Mouse (Mus musculus) layer of hippocampus, postnatal 14 days (tissue): ENCODE results near the gene Tspan18. TPM values are rescaled to one million over a fixed set of nuclear protein-coding genes. Genes with fewer than 3 reads are reported as not detected.

ENCODE experiments used
- DNase-seq, 2 experiments: peaks; one replicate each; pipeline ENCODE4 v3.0.0; 2021 to 2022; ENCODE audit warnings: low spot score in 2 of 2, mixed read lengths in 1 of 2
- total RNA-seq, 2 experiments: library from RNA; stranded (reverse); gene quantifications; 2 replicates each; pipeline ENCODE4 v1.2.3; 2021

Gene Tspan18
- total RNA-seq, 2 experiments from 2014 or later = 46.6 to 52.3 TPM

DNA sequence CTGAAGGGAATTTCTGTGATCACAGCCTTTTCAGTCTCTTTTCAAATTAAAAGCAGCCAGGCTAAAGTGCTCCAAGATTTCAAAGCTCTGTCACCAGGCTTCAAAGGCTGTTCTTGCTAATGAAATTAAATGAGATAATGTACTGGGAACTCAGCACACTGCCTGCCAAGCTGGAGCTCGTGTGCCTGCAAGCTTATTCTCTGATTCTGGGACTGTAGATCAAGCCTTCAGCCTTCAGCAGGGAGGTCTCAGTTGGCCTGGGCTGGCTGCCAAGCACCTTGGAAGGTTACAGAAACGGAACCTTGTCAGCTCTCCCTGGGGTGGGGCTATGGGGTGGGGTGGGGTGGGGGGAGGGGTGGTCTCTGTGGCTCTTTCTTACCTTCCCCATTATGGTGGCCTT, 171.0 kb downstream of the Tspan18 start:
- DNase-seq = no peak

- DNase-seq = no peak
Measured at GRCm38 (mm10) chr2:93162791-93163190, 171.5 kb downstream of the Tspan18 start.

- DNase-seq = no peak
Measured at GRCm38 (mm10) chr2:93161914-93162664, 172.2 kb downstream of the Tspan18 start.

- no peak for DNase-seq
Measured at GRCm38 (mm10) chr2:93160467-93161035, 173.8 kb downstream of the Tspan18 start.

GRCm38 (mm10) chr2:93154486-93155032, 179.7 kb downstream of the Tspan18 start:
- no peak for DNase-seq

GRCm38 (mm10) chr2:93153833-93154232, 180.5 kb downstream of the Tspan18 start:
- DNase-seq = no peak

GRCm38 (mm10) chr2:93152883-93153491, 181.3 kb downstream of the Tspan18 start:
- peak; percentile 49 to 72 for DNase-seq

- no peak for DNase-seq
Measured at GRCm38 (mm10) chr2:93152191-93152601, 182.1 kb downstream of the Tspan18 start.

Other genes starting within 250 kb of the Tspan18 start
- gene Trp53i11, start 147.0 kb downstream of the Tspan18 start, total RNA-seq = 10 to 100 TPM; 49.2 to 53.7 TPM
- 10 to 100 TPM; 11.2 to 15.2 TPM for gene Cd82, start 128.6 kb upstream of the Tspan18 start, total RNA-seq
- not detected for gene Gm10803, start 226.1 kb upstream of the Tspan18 start, total RNA-seq